Mouse (Mus musculus): ENCODE measurements around the gene Olfr829.
"Not testable (repeated sequence)": the region's sequence is repeated elsewhere in the genome, so short reads cannot be mapped to it uniquely, and the experiment has no call there.

Olfr829 gene

GRCm38 (mm10) chr9:18854633-18855032 is at the start of gene Olfr829:
Gene Olfr829 (plus strand): TSS chr9:18854933.
- no peak for DNase-seq

GRCm38 (mm10) chr9:18819426-18819825 is 35.3 kb upstream of the Olfr829 start, which contains the start of gene Olfr828:
Gene Olfr828 (minus strand): TSS chr9:18819526.
- DNase-seq = no peak

GRCm38 (mm10) chr9:18874393-18874792 is 19.7 kb downstream of the Olfr829 start, which contains the start of gene Olfr830:
Gene Olfr830 (plus strand): TSS chr9:18874693.
- no peak for DNase-seq

GRCm38 (mm10) chr9:18907699-18908098 is 53.0 kb downstream of the Olfr829 start:
- not testable (repeated sequence) for DNase-seq
